Mouse (Mus musculus): ENCODE data around the gene Pde4b.

- TF ChIP-seq POLR2A (IDR thresholded peaks at IDR 0.05; ENCODE audit: low read depth, low read length) (no peak), CTCF (conservative IDR thresholded peaks at IDR 0.05; ENCODE audit: insufficient read depth, insufficient read length, low read depth, low read length) (no peak)
Measured at GRCm38 (mm10) chr4:102488000-102488399, 400.7 kb downstream of the Pde4b start.

Data from kidney, adult 2 months (tissue).